Mouse (Mus musculus): ENCODE data around the gene Rbfox2. TPM values are rescaled to one million over a fixed set of nuclear protein-coding genes. Genes with fewer than 3 reads are reported as not detected.

Gene Rbfox2
- 81.9 and 85.1 TPM in 2 replicates for polyA plus RNA-seq (2014; fragmentation: Nextera tagmentation; extraction: Ambion mirVana)

GRCm38 (mm10) chr15:77306547-77307261 lies at the start of gene Rbfox2:
Rbfox2 (minus strand) TSS chr15:77307004.
- H3K9ac ChIP-seq (replicated peaks; ENCODE audit: low read length), result peak within 1 kb of the TSS; percentile 95
- WGBS, result under 1% methylated on average over 77 of the region's 90 CpGs
- peak within 1 kb of the TSS; percentile 97 for H3K27ac ChIP-seq (replicated peaks; ENCODE audit: low read depth, low read length)
- peak within 1 kb of the TSS; percentile 68 for H3K4me2 ChIP-seq (ENCODE audit: low read depth, low read length)
- H3K4me1 ChIP-seq (ENCODE audit: control insufficient read depth, insufficient read depth, low read length), result no peaks in the 10 kb centered on the region
- H3K27me3 ChIP-seq (ENCODE audit: control insufficient read depth, insufficient read depth, low read length), result no peaks in the 10 kb centered on the region
- H3K4me3 ChIP-seq (ENCODE audit: low read depth, low read length), result peak within 1 kb of the TSS; percentile 96
- ATAC-seq (replicated peaks; ENCODE audit: insufficient number of reproducible peaks, low FRiP score, low TSS enrichment, low read depth) (peak; percentile 95), DNase-seq (ENCODE audit: low spot score) (peak; percentile 97)
- H3K9me3 ChIP-seq (replicated peaks; ENCODE audit: control insufficient read depth, low read length), result no peaks in the 10 kb centered on the region
- H3K36me3 ChIP-seq (replicated peaks; ENCODE audit: control insufficient read depth, insufficient read depth, low read depth, low read length), result no peaks in the 10 kb centered on the region

- 12% methylated on average over 11 of the region's 11 CpGs for WGBS
- Histone ChIP-seq H3K9me3 (replicated peaks; ENCODE audit: control insufficient read depth, low read length) (no peaks in the 10 kb centered on the region), H3K4me1 (ENCODE audit: control insufficient read depth, insufficient read depth, low read length) (peaks cover 4% of the 10 kb centered on the region), H3K27ac (replicated peaks; ENCODE audit: low read depth, low read length) (no peak overlapping the region), H3K4me3 (ENCODE audit: low read depth, low read length) (no peak overlapping the region), H3K27me3 (ENCODE audit: control insufficient read depth, insufficient read depth, low read length) (no peaks in the 10 kb centered on the region), H3K9ac (replicated peaks; ENCODE audit: low read length) (peak overlapping the region; percentile 5), H3K4me2 (ENCODE audit: low read depth, low read length) (no peak overlapping the region), H3K36me3 (replicated peaks; ENCODE audit: control insufficient read depth, insufficient read depth, low read depth, low read length) (no peaks in the 10 kb centered on the region)
- DNase-seq (ENCODE audit: low spot score) (peak; percentile 50), ATAC-seq (replicated peaks; ENCODE audit: insufficient number of reproducible peaks, low FRiP score, low TSS enrichment, low read depth) (no peak; the same call in 1 of the 2 replicates)
Observed at GRCm38 (mm10) chr15:77356248-77356810, 49.5 kb upstream of the Rbfox2 start.

GRCm38 (mm10) chr15:77354848-77355551 lies 48.2 kb upstream of the Rbfox2 start:
- no peaks in the 10 kb centered on the region for H3K36me3 ChIP-seq (replicated peaks; ENCODE audit: control insufficient read depth, insufficient read depth, low read depth, low read length)
- DNase-seq (ENCODE audit: low spot score), result no peak
- no peak overlapping the region for H3K27ac ChIP-seq (replicated peaks; ENCODE audit: low read depth, low read length)
- peaks cover 4% of the 10 kb centered on the region for H3K4me1 ChIP-seq (ENCODE audit: control insufficient read depth, insufficient read depth, low read length)
- no peaks in the 10 kb centered on the region for H3K27me3 ChIP-seq (ENCODE audit: control insufficient read depth, insufficient read depth, low read length)
- H3K4me3 ChIP-seq (ENCODE audit: low read depth, low read length), result no peak overlapping the region
- no peak overlapping the region for H3K9ac ChIP-seq (replicated peaks; ENCODE audit: low read length)
- no peaks in the 10 kb centered on the region for H3K9me3 ChIP-seq (replicated peaks; ENCODE audit: control insufficient read depth, low read length)
- no peak overlapping the region for H3K4me2 ChIP-seq (ENCODE audit: low read depth, low read length)
- ATAC-seq (replicated peaks; ENCODE audit: insufficient number of reproducible peaks, low FRiP score, low TSS enrichment, low read depth), result no peak
- 68% methylated on average over 6 of the region's 6 CpGs for WGBS

GRCm38 (mm10) chr15:77354496-77354847 lies 47.7 kb upstream of the Rbfox2 start:
- ATAC-seq (replicated peaks; ENCODE audit: insufficient number of reproducible peaks, low FRiP score, low TSS enrichment, low read depth) (no peak), DNase-seq (ENCODE audit: low spot score) (no peak)
- H3K4me1 ChIP-seq (ENCODE audit: control insufficient read depth, insufficient read depth, low read length), result peaks cover 4% of the 10 kb centered on the region
- no peaks in the 10 kb centered on the region for H3K27me3 ChIP-seq (ENCODE audit: control insufficient read depth, insufficient read depth, low read length)
- no peak overlapping the region for H3K27ac ChIP-seq (replicated peaks; ENCODE audit: low read depth, low read length)
- H3K4me3 ChIP-seq (ENCODE audit: low read depth, low read length), result no peak overlapping the region
- no peaks in the 10 kb centered on the region for H3K36me3 ChIP-seq (replicated peaks; ENCODE audit: control insufficient read depth, insufficient read depth, low read depth, low read length)
- no peak overlapping the region for H3K9ac ChIP-seq (replicated peaks; ENCODE audit: low read length)
- 67% methylated on average over 4 of the region's 4 CpGs for WGBS
- H3K9me3 ChIP-seq (replicated peaks; ENCODE audit: control insufficient read depth, low read length), result no peaks in the 10 kb centered on the region
- H3K4me2 ChIP-seq (ENCODE audit: low read depth, low read length), result no peak overlapping the region

- Histone ChIP-seq H3K4me3 (ENCODE audit: low read depth, low read length) (no peak overlapping the region), H3K4me2 (ENCODE audit: low read depth, low read length) (no peak overlapping the region), H3K36me3 (replicated peaks; ENCODE audit: control insufficient read depth, insufficient read depth, low read depth, low read length) (no peaks in the 10 kb centered on the region), H3K4me1 (ENCODE audit: control insufficient read depth, insufficient read depth, low read length) (peaks cover 4% of the 10 kb centered on the region), H3K27ac (replicated peaks; ENCODE audit: low read depth, low read length) (no peak overlapping the region), H3K9me3 (replicated peaks; ENCODE audit: control insufficient read depth, low read length) (no peaks in the 10 kb centered on the region), H3K27me3 (ENCODE audit: control insufficient read depth, insufficient read depth, low read length) (no peaks in the 10 kb centered on the region), H3K9ac (replicated peaks; ENCODE audit: low read length) (no peak overlapping the region)
- 44% methylated on average over 4 of the region's 4 CpGs for WGBS
- ATAC-seq (replicated peaks; ENCODE audit: insufficient number of reproducible peaks, low FRiP score, low TSS enrichment, low read depth) (no peak), DNase-seq (ENCODE audit: low spot score) (no peak)
Observed at GRCm38 (mm10) chr15:77353764-77354163, 47.0 kb upstream of the Rbfox2 start.

- Histone ChIP-seq H3K36me3 (replicated peaks; ENCODE audit: control insufficient read depth, insufficient read depth, low read depth, low read length) (no peaks in the 10 kb centered on the region), H3K4me2 (ENCODE audit: low read depth, low read length) (no peak overlapping the region), H3K4me3 (ENCODE audit: low read depth, low read length) (no peak overlapping the region), H3K27me3 (ENCODE audit: control insufficient read depth, insufficient read depth, low read length) (no peaks in the 10 kb centered on the region), H3K27ac (replicated peaks; ENCODE audit: low read depth, low read length) (no peak overlapping the region), H3K9ac (replicated peaks; ENCODE audit: low read length) (no peak overlapping the region), H3K9me3 (replicated peaks; ENCODE audit: control insufficient read depth, low read length) (no peaks in the 10 kb centered on the region), H3K4me1 (ENCODE audit: control insufficient read depth, insufficient read depth, low read length) (peaks cover 4% of the 10 kb centered on the region)
- DNase-seq (ENCODE audit: low spot score) (no peak), ATAC-seq (replicated peaks; ENCODE audit: insufficient number of reproducible peaks, low FRiP score, low TSS enrichment, low read depth) (no peak)
- WGBS, result 67% methylated on average over 7 of the region's 7 CpGs
Observed at GRCm38 (mm10) chr15:77352863-77353262, 46.1 kb upstream of the Rbfox2 start.

- ATAC-seq (replicated peaks; ENCODE audit: insufficient number of reproducible peaks, low FRiP score, low TSS enrichment, low read depth) (no peak), DNase-seq (ENCODE audit: low spot score) (no peak)
- Histone ChIP-seq H3K36me3 (replicated peaks; ENCODE audit: control insufficient read depth, insufficient read depth, low read depth, low read length) (no peaks in the 10 kb centered on the region), H3K4me2 (ENCODE audit: low read depth, low read length) (no peak overlapping the region), H3K4me3 (ENCODE audit: low read depth, low read length) (no peak overlapping the region), H3K27ac (replicated peaks; ENCODE audit: low read depth, low read length) (no peak overlapping the region), H3K9me3 (replicated peaks; ENCODE audit: control insufficient read depth, low read length) (no peaks in the 10 kb centered on the region), H3K9ac (replicated peaks; ENCODE audit: low read length) (no peak overlapping the region), H3K4me1 (ENCODE audit: control insufficient read depth, insufficient read depth, low read length) (no peaks in the 10 kb centered on the region; the same call in 1 of the 2 replicates), H3K27me3 (ENCODE audit: control insufficient read depth, insufficient read depth, low read length) (no peaks in the 10 kb centered on the region)
- 92% methylated on average over 7 of the region's 7 CpGs for WGBS
Observed at GRCm38 (mm10) chr15:77350117-77350516, 43.3 kb upstream of the Rbfox2 start.

- H3K27me3 ChIP-seq (ENCODE audit: control insufficient read depth, insufficient read depth, low read length), result no peaks in the 10 kb centered on the region
- WGBS, result 77% methylated on average over 7 of the region's 7 CpGs
- peaks cover 7% of the 10 kb centered on the region for H3K4me1 ChIP-seq (ENCODE audit: control insufficient read depth, insufficient read depth, low read length)
- DNase-seq (ENCODE audit: low spot score), result no peak
- H3K4me2 ChIP-seq (ENCODE audit: low read depth, low read length), result no peak overlapping the region
- H3K27ac ChIP-seq (replicated peaks; ENCODE audit: low read depth, low read length), result no peak overlapping the region
- H3K9ac ChIP-seq (replicated peaks; ENCODE audit: low read length), result no peak overlapping the region
- no peak overlapping the region for H3K4me3 ChIP-seq (ENCODE audit: low read depth, low read length)
- H3K9me3 ChIP-seq (replicated peaks; ENCODE audit: control insufficient read depth, low read length), result no peaks in the 10 kb centered on the region
- ATAC-seq (replicated peaks; ENCODE audit: insufficient number of reproducible peaks, low FRiP score, low TSS enrichment, low read depth), result no peak
- H3K36me3 ChIP-seq (replicated peaks; ENCODE audit: control insufficient read depth, insufficient read depth, low read depth, low read length), result no peaks in the 10 kb centered on the region
Observed at GRCm38 (mm10) chr15:77348146-77348545, 41.3 kb upstream of the Rbfox2 start.

Data from embryonic facial prominence, embryonic 11.5 days (tissue).